Mouse (Mus musculus) frontal cortex, postnatal 25 days (tissue): ENCODE measurements at regions not wholly inside any gene's neighbourhood (a gene's known extent, or its start where the extent isn't known, plus 50 kb on each side); places are given as distances from the start of the nearest gene placed in this dataset.

Experiments
- DNase-seq, 2 experiments: peaks; one replicate each; pipeline ENCODE4 v3.0.0; 2022; ENCODE audit warnings: low spot score in 2 of 2

GRCm38 (mm10) chr10:111782195-111782810 lies 190.2 kb upstream of the Krr1 start:
- DNase-seq = no peak

- DNase-seq = no peak
Measured at GRCm38 (mm10) chr10:111783496-111783895, 189.0 kb upstream of the Krr1 start.

- DNase-seq = no peak
Measured at GRCm38 (mm10) chr10:111784065-111784853, 188.2 kb upstream of the Krr1 start.

GRCm38 (mm10) chr10:111787175-111787574 lies 185.3 kb upstream of the Krr1 start:
- no peak for DNase-seq

GRCm38 (mm10) chr10:111789264-111789663 lies 183.2 kb upstream of the Krr1 start:
- no peak for DNase-seq

- DNase-seq = no peak
Measured at GRCm38 (mm10) chr10:111790911-111791310, 181.6 kb upstream of the Krr1 start.

GRCm38 (mm10) chr10:111795056-111795455 lies 177.4 kb upstream of the Krr1 start:
- no peak for DNase-seq

- no peak for DNase-seq
Measured at GRCm38 (mm10) chr10:111795756-111796155, 176.7 kb upstream of the Krr1 start.

GRCm38 (mm10) chr10:111798851-111799281 lies 173.6 kb upstream of the Krr1 start:
- DNase-seq = no peak

- no peak for DNase-seq
Measured at GRCm38 (mm10) chr10:111799850-111800589, 172.4 kb upstream of the Krr1 start.

- DNase-seq = no peak
Measured at GRCm38 (mm10) chr10:111800590-111800935, 171.9 kb upstream of the Krr1 start.

GRCm38 (mm10) chr10:111801021-111801793 lies 171.3 kb upstream of the Krr1 start:
- no peak for DNase-seq

GRCm38 (mm10) chr10:111801794-111802359 lies 170.6 kb upstream of the Krr1 start:
- no peak for DNase-seq

- no peak for DNase-seq
Measured at GRCm38 (mm10) chr10:111806333-111806732, 166.1 kb upstream of the Krr1 start.

GRCm38 (mm10) chr10:111806916-111807315 lies 165.5 kb upstream of the Krr1 start:
- DNase-seq = no peak

- DNase-seq = no peak
Measured at GRCm38 (mm10) chr10:111813736-111814135, 158.7 kb upstream of the Krr1 start.

GRCm38 (mm10) chr10:111814648-111815047 lies 157.8 kb upstream of the Krr1 start:
- DNase-seq = no peak

- no peak for DNase-seq
Measured at GRCm38 (mm10) chr10:111815160-111815559, 157.3 kb upstream of the Krr1 start.

GRCm38 (mm10) chr10:111815821-111816599 lies 156.5 kb upstream of the Krr1 start:
- no peak for DNase-seq

GRCm38 (mm10) chr10:111819755-111820451 lies 152.6 kb upstream of the Krr1 start:
- no peak for DNase-seq
